Mouse (Mus musculus) ovary, postnatal 10 days (tissue): ENCODE measurements around the gene Dmxl2.
A peak's percentile ranks its signal among the peaks of the same experiment; 100 is the strongest.

Experiments
- DNase-seq: peaks from one replicate; pipeline ENCODE4 v3.0.0; 2022; ENCODE audit warnings: low spot score

Dmxl2 gene

DNA sequence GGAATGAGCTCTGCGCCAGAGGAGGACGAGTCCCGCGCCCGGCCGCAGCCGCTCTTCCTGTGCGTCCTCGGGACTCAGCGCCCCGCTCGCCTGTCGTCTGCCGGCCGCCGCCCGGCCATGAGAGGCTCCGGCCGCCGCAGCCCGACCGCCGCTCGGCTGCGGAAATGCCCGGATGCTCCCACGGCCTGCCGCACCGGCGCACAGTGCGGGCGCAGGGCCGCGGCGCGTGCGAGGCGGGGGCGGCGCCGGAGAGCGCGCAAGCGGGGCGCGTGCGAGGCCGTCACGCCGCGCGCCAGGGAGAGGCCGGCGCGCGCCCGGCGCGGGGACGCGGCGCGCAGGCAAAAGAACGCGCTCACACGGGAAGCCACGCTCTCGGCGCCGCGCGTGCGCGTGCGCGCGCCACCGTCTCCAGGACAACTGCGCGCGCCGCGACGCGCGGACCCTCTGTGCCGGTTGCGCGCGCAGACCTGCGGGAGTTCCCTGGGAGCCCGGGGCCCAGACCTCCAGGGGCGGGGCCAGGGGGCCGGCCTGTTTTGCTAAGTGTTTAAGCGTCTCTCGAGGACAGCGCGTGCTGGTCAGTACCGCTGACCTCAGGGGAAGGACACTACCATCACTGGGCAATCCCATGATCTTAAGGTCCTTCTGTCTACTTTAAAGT lies at the start of gene Dmxl2:
Gene Dmxl2 (minus strand): TSS at position 174 of the 658 bp plus-strand sequence.
- peak; percentile 64 for DNase-seq

DNA sequence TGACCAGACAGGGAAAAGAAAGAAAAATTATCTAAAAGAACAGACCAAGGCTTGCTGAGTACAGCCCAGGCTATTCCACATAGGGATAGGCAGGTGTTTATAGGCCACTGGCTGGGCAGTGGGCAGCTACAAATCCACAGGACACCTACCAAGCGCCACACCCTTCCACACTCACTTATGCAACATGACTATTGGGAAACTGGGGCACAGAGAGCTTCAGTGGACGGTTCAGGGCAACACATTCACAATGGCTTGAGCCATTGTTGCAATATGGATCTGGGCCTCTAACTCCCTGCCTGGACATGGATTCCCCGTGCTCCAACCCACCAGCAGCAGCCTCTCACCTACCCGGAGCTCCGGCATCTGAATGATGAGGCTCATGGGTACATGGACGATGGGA lies 48.0 kb upstream of the Dmxl2 start:
- no peak for DNase-seq

DNA sequence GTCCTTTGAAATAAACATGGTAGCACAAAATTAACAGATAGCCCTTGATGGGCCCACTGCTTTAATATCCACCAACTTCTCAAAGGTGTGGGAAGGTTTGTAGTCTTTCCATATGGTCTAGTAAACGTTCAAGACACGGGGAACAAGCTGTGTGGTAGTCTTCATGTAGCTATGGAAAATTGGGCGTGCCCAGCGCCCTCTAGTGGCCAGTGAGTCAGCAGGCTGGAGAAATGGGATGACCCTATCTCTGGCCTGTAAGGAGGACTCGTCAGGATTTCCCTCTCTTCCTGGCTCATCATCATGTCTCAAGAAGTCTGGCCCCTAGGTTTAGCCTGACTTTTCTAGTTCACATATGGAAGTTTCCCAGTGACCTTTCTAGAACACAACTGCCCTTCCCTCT lies 46.1 kb upstream of the Dmxl2 start:
- DNase-seq = no peak

DNA sequence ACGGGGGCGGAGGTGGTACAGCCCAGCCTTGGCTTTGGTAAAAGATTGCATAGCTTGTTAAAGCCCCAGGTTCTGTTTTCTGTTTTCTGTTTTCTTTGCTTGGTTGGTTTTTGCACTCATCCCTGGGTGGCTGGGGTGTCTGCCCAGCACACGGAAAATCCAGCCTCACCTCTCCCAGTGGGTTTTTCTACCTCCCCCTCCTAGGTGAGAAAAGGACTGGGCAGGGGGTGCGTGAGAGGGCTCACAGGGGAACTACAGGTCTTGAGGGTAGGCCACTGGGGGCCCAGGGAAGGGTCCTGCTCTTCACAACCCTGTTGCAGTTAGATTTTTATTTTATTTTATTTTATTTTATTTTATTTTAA lies 43.5 kb upstream of the Dmxl2 start:
- no peak for DNase-seq

DNA sequence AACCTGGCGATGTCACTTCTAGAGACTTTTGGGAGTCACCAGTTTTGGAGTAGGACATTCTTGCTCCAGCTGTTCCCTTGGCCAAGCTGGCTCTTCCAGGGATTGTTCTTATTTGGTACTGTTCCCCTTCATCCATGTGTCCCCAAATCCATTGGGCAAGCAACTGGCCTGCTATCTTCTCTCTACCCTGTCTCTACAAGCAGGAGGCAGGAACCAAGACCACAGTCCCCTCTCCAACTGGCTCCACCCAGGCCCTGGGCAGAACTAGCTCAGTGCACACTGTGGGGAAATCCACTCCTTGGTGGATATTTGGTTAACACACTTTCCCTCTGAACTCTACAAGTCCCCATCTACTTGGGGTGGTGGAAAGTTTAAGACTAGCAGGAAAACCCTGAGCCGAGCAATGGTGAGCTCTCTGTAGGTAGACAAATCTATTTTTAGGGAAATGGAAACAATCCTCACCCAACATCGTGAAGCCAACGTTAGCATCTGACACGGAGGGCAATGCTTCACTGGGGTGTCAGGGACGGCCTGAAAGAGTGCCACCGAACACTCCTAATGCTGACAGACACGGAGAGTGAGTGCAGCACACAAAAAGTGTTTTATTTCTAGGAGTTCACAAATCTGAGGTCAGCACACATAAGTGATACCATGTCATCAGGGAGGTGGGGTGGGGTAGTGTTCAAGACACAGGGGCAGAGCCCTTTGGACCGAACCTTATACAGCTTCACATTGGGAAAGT lies 43.0 kb upstream of the Dmxl2 start:
- DNase-seq = no peak

DNA sequence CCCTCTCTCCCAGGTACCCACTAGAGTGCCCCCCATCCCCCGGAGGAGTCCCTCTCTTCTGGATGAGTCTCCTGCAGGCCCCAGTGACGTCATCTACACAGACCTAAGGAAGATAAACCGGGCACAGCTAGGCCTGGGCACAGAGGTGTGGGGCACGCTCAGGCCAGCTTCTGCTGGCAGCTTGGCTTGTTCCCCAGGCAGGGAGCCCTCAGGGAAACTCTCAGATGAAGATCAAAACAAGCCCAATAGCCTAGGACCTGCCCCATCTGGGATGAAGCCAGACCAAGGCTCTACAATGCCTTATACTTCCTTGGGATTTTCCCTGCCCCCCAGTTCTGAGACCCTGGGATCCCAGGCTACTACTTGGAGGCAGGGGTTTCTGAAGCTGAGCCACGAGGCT lies 39.4 kb upstream of the Dmxl2 start:
- DNase-seq = no peak

DNA sequence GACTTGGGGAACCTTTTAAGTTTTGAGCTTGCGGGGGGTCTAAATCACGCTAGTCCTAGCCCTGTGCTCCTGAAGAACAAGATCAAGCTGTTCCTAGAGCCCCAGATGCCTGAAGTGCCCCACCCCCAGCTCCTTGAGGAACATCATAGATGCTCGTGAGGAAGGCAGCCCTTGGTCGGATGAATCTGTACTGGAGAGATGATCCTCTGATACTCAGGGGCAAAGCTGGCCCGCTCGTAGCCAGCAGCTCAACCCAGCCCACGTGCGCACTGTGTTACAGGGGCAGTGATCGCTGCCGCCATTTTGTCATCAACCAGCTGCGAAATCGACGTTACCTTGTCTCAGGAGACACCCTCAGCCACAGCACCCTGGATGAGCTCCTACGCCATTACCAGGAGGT lies 37.3 kb upstream of the Dmxl2 start, which contains the start of gene Sh2d7:
Gene Sh2d7 (plus strand): TSS at position 301 of the 400 bp plus-strand sequence.
- DNase-seq = no peak

DNA sequence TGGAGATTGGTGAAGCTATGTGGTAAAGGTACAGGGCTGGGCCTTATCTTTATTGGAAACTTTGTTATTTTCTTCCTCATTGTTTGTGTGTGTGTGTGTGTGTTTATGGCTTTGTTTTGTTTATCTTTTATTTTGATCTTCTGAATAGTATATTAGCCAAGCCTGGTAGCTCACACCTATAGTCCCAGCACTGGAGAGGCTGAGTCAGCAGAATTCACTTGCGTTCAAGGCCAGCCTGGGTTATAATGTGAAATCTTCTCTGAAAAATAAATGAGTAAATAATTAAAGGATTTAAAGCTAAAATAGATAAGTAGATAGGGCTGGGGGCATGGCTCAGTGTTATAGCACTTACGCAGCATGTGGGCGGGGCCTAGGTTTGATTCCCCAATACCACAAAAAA lies 36.8 kb upstream of the Dmxl2 start:
- DNase-seq = no peak

DNA sequence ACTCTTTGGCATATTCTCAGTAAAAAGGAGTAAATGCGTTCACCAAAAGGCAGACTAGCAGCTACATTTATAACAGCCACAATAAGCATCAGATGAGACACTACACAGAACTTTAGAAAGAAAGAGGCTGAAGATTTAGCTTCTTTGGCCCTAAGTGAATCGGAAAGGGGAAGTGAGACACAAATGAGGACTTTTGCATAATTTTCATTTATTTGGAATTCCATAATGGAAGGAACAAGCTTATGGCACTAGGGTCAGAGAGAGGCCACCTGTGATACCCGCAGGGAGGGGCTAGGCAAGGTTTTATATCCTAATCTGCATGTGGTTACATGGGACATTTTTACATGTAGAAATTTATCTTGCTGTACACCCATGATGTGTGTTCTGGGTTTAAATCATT lies 36.1 kb upstream of the Dmxl2 start:
- no peak for DNase-seq

DNA sequence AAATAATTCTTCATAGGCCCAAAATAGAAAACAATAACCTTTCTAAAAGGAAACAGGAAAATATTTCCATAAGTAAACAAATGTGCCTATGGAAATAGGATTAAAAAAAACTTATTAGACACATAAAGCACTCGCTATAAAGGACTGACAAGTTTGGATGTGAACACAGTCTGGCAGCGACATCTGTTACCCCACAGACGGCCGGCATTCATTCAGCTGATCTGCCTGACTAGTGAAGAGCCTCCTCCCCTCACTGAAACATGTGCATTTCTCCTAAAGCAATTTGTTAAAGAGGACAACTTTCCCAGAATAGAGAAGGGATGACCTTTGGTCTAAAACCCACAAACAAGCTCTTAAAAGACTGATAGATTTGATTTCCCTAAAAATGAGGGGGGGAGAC lies 35.6 kb upstream of the Dmxl2 start:
- DNase-seq = no peak

DNA sequence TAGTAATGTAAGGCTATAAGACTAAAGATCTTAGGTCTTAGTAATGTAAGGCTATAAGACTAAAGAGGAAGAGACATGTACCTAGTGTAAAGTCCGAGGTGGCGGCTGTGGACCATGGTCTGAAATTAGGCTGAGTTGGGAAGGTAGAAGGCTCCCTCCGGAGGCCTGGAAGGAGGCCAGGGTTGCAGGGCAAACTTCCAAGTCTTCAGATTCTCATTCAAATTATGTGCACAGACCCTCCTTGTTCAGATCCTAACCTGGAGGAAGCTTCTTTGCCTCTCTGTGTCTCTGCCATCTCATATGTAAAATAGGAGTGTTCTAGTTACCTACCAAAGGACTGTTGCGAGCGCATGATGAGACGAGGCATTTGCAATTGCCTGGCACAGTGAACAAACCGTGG lies 34.8 kb upstream of the Dmxl2 start:
- no peak for DNase-seq

DNA sequence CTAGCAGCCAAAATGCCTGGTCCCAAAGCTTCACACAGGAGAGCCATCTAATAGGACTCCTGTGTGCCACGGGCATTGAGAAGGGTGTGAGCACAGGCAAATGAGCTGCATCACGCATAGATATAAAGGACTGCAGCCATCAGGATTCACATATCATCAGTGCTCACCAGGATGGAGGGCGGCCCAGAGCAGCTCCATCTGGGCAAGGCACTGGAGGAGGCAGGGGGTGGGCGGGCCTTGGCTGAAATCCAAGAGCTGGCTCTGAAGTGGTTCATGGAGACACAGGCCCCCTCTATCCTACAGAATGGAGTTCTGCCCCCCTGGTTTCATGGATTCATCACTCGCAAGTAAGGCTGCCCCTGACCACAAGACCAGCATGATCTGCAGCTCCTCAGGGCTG lies 32.5 kb upstream of the Dmxl2 start:
- no peak for DNase-seq

DNA sequence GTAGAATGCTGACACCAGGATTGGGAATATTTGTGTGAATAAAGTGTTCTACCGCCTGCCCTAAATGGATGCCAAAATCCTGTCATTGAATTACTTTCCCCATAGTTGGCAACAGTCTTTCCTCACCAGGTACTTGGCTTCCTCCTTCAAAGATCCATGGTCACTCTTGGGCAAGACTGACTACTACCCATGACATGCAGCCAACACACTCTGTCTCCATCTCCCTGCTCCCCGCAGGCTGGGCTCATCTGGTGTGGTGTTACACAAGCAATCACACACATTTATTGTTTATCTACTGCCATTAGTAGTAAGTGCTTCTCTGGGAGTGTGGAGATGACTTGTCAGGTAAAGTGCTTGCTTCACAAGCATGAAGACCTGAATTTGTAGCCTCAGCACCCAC lies 31.5 kb upstream of the Dmxl2 start:
- no peak for DNase-seq

DNA sequence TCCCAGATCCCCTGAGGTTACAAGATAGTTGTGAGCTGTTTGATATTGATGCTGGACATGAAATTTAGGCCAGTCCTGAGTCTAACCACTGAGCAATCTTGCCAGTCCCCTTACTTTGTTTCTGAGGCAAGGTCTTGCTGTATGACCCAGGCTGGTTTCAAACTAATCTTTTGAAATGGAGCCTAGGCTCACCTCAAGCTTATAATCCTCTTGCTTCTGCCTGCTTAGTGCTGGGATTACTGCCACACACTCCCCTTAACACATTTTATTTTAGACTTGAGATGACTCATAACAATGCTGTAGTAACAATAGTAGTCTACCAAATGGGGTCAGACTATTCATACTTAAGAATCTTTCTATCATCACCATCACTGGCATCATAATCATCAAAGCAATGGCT lies 30.0 kb upstream of the Dmxl2 start:
- no peak for DNase-seq

DNA sequence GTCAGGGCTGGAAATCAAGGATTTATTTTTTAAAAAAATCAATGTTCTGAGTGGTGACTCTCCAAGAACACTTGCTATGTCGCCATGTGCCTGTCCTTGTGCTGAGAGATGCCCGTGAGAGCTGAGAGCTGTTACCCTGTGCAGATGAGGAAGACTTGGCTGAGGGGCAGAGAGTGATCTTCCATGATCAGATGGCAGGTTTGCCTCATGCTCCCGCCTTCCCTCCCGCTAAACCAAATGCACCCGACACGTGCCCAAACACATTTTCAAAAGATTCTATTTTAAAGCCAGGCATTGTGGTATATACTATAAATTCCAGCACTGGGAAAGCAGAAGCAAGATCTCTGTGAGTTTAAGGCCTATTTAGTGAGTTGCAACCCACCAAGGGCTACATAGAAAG lies 29.4 kb upstream of the Dmxl2 start:
- DNase-seq = no peak

DNA sequence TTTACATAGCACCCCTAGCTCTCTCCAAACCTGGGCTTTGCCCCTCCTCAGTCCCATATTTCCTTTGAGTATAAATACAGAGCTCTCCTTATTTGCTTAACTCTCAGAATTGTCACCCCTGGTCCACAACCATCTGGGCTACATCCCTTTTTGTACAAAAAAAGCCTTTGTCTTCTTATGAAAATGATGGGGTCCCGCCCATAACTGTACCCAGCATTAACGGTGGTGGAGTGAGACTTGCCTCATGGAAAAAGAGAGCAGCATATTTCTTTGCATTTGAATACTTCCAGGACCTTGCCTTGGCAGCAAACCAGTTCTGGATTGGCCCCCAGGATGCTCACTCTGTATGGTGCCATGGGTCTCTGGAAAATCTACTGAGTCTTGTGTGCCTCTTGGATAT lies 28.5 kb upstream of the Dmxl2 start:
- no peak for DNase-seq

DNA sequence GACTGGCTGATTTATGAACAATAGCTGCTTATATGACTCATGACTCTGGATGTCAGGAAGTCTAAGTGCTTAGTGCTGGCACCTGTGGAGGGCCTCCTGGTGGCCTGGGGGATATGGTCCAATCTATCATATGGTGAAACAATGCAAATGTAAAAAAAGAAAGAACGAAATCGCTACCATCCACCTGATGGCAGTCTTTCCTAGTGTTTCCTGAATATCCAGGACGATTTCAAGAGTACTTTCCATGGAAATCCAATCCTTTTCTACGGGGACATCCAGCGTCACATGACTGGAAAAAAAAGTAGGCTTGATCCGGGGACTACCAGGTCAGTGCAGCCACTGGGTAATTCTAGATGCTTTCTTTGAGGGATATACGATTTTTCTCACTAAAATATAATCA lies 26.3 kb upstream of the Dmxl2 start:
- DNase-seq = no peak

DNA sequence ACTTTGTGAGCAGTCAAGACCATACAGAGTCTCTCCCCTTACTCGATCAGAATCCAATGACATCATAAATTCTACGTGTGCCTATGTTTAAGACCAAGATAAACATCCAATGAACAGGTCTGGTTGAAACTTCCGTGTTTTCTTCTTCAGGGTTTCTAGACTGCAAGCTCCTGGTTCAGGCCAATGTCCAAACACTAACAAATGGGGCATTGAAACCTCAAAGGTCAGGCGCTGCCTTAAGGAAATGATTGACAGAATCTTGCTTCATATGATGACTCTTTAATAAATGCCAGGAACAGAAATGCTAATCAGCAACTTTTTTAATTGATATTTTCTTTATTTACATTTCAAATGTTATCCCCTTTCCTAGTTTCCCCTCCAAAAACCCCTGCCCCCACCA lies 18.9 kb upstream of the Dmxl2 start:
- no peak for DNase-seq

DNA sequence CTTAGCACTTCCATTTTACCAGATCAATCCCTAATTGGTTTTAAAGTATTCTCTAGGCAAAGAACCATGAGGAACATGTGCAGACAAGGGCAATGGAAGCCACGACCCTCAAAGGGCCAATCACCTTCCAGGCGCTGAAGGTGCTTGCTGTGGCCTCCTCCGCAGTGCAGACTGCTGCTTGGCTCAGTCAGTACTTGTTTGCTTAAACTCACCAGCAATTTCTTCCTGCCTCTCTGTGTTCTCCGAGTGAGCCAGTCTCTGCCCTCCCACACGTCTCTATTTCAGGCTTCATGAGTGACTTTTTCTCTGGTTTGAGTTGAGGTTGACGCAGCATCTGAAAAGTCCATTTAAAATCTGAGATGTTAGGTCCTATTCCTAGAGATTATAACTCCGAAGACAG lies 17.5 kb upstream of the Dmxl2 start:
- no peak for DNase-seq

DNA sequence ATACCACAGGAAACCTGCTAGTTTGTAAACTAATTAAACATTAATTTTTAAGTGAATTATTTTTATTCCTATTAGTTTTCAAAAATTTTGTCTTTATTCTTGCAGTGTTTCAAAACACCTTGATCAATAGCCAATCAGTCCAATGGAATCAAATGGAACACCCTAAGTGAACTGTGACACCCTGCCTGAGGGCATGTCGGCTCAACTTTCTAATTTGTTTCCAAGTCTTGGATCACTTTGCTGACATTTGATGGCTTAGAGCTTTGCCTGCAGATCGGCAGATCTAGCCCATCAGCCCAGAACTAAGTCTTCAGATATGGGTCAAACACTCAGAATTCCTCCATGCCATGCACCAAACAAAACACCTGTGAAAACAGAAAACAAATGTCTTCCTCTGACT lies 14.6 kb upstream of the Dmxl2 start:
- no peak for DNase-seq

DNA sequence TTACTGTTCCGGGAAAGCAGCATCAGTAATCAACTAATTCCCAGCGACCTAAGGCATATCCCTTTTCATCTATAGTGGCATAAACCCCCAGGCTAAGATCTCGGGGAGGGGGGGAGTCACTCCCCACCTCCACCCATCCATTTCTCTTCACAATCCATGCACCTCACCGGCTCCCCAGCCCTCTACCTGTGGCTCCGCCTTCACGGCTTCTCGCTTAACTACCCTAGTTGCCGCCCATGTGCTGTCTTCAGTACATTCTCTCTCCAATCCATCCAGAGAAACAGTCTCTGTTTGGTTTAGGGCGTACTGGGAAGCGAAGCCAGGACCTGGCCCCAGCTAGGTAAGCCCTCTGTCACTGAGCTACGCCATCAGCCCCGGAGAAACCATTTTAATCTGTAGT lies 1.4 kb upstream of the Dmxl2 start:
- DNase-seq = no peak

DNA sequence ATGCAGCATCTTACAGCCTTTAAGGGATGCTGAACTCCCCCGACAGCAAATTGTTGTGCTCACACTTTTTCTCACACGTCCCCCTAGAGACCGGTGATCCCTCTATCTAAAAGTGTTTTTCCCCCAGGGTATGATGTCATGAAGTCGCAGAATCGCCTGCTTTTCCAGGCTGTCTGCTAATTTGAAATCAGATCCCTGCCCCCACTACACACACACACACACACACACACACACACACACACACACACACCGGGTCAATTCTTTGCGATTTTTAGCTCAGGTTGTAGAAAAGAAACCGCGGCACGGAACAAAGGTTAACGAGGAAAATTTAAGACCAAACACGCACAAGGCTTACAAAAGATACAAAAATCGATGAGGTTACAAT lies 677 bp upstream of the Dmxl2 start:
- no peak for DNase-seq

DNA sequence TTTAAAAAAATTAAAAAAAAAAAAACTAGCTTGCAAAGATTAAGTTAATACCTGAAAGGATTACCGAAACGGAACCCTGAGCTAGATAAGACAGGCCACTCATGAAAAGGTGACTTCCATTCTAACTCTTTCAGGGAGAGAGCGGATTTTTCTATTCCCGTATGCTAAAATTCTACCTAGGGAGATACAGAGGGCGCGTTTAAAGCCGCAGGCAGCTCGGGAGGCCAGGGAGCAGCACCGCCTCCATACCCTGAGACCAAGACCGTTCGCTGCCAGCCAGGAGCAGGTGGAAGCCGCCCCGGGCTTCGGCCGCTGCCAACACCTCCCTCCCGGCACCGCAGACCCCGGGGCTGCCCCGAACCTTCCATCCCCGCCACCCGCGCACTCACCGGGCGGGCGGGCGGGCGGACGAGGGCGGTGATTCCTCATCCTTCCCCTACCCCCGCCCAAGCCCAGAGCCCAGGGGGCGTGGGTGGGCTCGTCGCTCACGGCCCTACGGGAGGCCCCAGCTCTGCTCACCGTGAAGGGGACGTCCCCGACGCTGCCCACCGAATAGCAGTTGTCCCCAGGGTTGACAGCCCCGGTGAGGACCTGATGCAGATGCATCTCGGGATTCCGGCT lies 484 bp downstream of the Dmxl2 start:
- peak; percentile 21 for DNase-seq

DNA sequence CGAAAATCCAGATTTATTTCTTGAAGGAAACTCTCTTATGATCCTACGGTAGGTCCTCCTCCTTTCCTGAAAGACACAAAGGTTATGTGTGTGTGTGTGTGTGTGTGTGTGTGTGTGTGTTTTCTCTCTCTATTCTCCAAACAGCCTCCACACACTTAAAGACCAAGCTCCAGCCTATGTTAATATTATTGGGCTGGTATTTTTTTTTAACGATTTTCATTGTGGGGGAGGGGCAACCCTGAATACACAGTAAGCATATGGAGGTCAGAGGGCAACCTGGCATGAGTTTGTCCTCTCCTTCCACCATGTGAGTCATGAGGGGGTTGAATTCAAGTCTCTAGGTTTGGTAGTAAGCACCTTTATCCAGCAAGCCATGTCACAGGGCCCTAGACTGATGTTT lies 1.6 kb downstream of the Dmxl2 start:
- DNase-seq = no peak
